ENCODE assay signal across 14 mouse cellular contexts in the genomic region with DNA sequence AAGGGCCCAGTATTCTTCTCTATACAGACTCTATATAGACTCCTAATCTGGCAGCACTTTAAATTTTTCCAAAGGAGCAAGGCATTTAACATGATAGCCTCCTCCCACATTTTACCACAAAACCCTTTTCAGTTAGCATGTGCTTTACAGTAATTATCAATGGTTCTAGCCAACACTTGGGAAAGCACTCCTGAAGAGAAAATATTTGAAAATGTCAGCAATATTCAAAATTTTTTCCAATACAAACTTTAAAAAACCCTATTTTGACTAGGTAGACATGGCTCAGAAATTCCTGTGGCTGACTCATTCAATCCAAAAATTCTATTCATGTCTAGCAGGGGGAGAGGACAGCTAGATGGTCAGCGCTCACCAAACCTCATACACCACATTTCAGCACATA.
"Had no signal": no experiment of that assay in that cellular context is flagged by ENCODE, and none has a peak within 500 bp of the region (broad histone marks: within the 10 kb centered on the region; RNA-seq: fewer than 3 reads in every experiment).

No protein-coding gene starts in this region.

- H3K9ac ChIP-seq: lung, embryonic 14.5 days; midbrain, embryonic 12.5 days; midbrain, embryonic 15.5 days; neural tube, embryonic 12.5 days; stomach, embryonic 15.5 days had no signal

- H3K4me1 ChIP-seq: midbrain, embryonic 10.5 days; midbrain, embryonic 12.5 days; midbrain, embryonic 15.5 days; neural tube, embryonic 12.5 days; stomach, embryonic 15.5 days had no signal

- H3K4me3 ChIP-seq: midbrain, embryonic 10.5 days; midbrain, embryonic 12.5 days; midbrain, embryonic 15.5 days; neural tube, embryonic 12.5 days; stomach, embryonic 15.5 days had no signal

- H3K4me2 ChIP-seq: lung, embryonic 14.5 days; midbrain, embryonic 12.5 days; midbrain, embryonic 15.5 days; neural tube, embryonic 12.5 days; stomach, embryonic 15.5 days had no signal

- H3K27me3 ChIP-seq: midbrain, embryonic 12.5 days; midbrain, embryonic 15.5 days; neural tube, embryonic 12.5 days; stomach, embryonic 15.5 days had no signal

- H3K9me3 ChIP-seq: midbrain, embryonic 10.5 days; midbrain, embryonic 12.5 days; midbrain, embryonic 15.5 days; neural tube, embryonic 12.5 days; stomach, embryonic 15.5 days had no signal

- H3K36me3 ChIP-seq: midbrain, embryonic 10.5 days; midbrain, embryonic 12.5 days; midbrain, embryonic 15.5 days; neural tube, embryonic 12.5 days; stomach, embryonic 15.5 days had no signal

- ATAC-seq: midbrain, embryonic 15.5 days had no signal

- H3K27ac ChIP-seq: midbrain, embryonic 10.5 days; midbrain, embryonic 12.5 days; midbrain, embryonic 15.5 days; neural tube, embryonic 12.5 days; stomach, embryonic 15.5 days; stomach, postnatal 0 days had no signal

- DNase-seq: lung, adult 18-20 months; lung, embryonic 14.5 days; lung, postnatal 10 days; lung, postnatal 4 days; right cerebral cortex, postnatal 14 days; thymus, adult 2 months; thymus, postnatal 25 days; thymus, postnatal 4 days had no signal
